Mouse (Mus musculus) thymus, adult 2 months (tissue): Measurements from ENCODE around the gene Snrpd3.

Source experiments
- CTCF ChIP-seq: fragments of 200-500 bp; IDR thresholded peaks from 2 replicates; pipeline ENCODE4 v1.5.1; 2012; ENCODE audit warnings: mild to moderate bottlenecking, control low read depth, low read length, moderate library complexity, borderline replicate concordance; ENCODE audit not compliant: control insufficient read depth, poor library complexity, insufficient read depth; ENCODE audit errors: extremely low read depth
- POLR2A ChIP-seq: fragments of 200-500 bp; IDR thresholded peaks from 2 replicates; pipeline ENCODE4 v1.6.1; 2012; ENCODE audit warnings: mild to moderate bottlenecking, low read length, control low read depth, moderate library complexity; ENCODE audit not compliant: control insufficient read depth, poor library complexity, insufficient read depth; ENCODE audit errors: extremely low read depth

GRCm38 (mm10) chr10:75559041-75559675 is 41.8 kb downstream of the Snrpd3 start:
- TF ChIP-seq CTCF (no peak), POLR2A (no peak)
